Mouse (Mus musculus) MEL (cell line): ENCODE results near the gene Sgms1. TPM values are rescaled to one million over a fixed set of nuclear protein-coding genes. Genes with fewer than 3 reads are reported as not detected.

ENCODE experiments used
- DNase-seq: peaks from one replicate; pipeline ENCODE4 v3.0.0; 2011; ENCODE audit warnings: low read depth, low spot score
- H3K27ac ChIP-seq: 2 replicates; pipeline ENCODE4 v1.5.1; 2012; ENCODE audit warnings: low read depth, mild to moderate bottlenecking, control low read depth, low read length, moderate library complexity; ENCODE audit not compliant: control insufficient read depth
- H3K27me3 ChIP-seq, 2 experiments: fragments of 150-350 bp in 1 of 2; sonication (generic) in 1 of 2; 2 replicates each; pipeline ENCODE4 v1.6.1; 2012; ENCODE audit warnings: low read length in 2 of 2, mild to moderate bottlenecking in 2 of 2, improper control_type of control experiment in 1 of 2, moderate library complexity in 1 of 2; ENCODE audit not compliant: insufficient read depth in 2 of 2, control insufficient read depth in 1 of 2
- H3K36me3 ChIP-seq, 2 experiments: 2 replicates each; pipeline ENCODE4 v1.6.1; 2012 to 2014; ENCODE audit warnings: low read length in 2 of 2, improper control_type of control experiment in 1 of 2, inconsistent platforms in 1 of 2, mild to moderate bottlenecking in 1 of 2; ENCODE audit not compliant: insufficient read depth in 2 of 2, control insufficient read depth in 1 of 2
- H3K4me1 ChIP-seq, 2 experiments: fragments of 150-350 bp in 1 of 2; sonication (generic) in 1 of 2; 2 replicates each; pipeline ENCODE4 v1.6.1; 2012; ENCODE audit warnings: low read length in 2 of 2, improper control_type of control experiment in 1 of 2, mild to moderate bottlenecking in 1 of 2; ENCODE audit not compliant: insufficient read depth in 2 of 2, control insufficient read depth in 1 of 2
- H3K4me3 ChIP-seq, 2 experiments: fragments of 150-350 bp in 1 of 2; sonication (generic) in 1 of 2; 2 replicates each; pipeline ENCODE4 v1.5.1; 2012; ENCODE audit warnings: low read depth in 2 of 2, low read length in 2 of 2, mild to moderate bottlenecking in 2 of 2, moderate library complexity in 2 of 2, control low read depth in 1 of 2, improper control_type of control experiment in 1 of 2; ENCODE audit not compliant: control insufficient read depth in 1 of 2, insufficient read depth in 1 of 2
- H3K79me2 ChIP-seq: 2 replicates; pipeline ENCODE4 v1.6.1; 2012; ENCODE audit warnings: mild to moderate bottlenecking, low read length, moderate library complexity; ENCODE audit not compliant: control insufficient read depth, poor library complexity, insufficient read depth
- H3K9ac ChIP-seq: 2 replicates; pipeline ENCODE4 v1.6.1; 2012; ENCODE audit warnings: low read depth, mild to moderate bottlenecking, control low read depth, low read length, moderate library complexity; ENCODE audit not compliant: control insufficient read depth, poor library complexity, severe bottlenecking
- H3K9me3 ChIP-seq: fragments of 150-350 bp; sonication (generic); replicated peaks from 2 replicates; pipeline ENCODE4 v1.6.1; 2012; ENCODE audit warnings: mild to moderate bottlenecking, low read length, improper control_type of control experiment, moderate library complexity; ENCODE audit not compliant: insufficient read depth
- BHLHE40 ChIP-seq: IDR thresholded peaks from 2 replicates; pipeline ENCODE4 v1.6.1; 2012; ENCODE audit warnings: low read depth, mild to moderate bottlenecking, inconsistent platforms, low read length, improper control_type of control experiment, borderline replicate concordance
- CHD1 ChIP-seq: IDR thresholded peaks from 2 replicates; pipeline ENCODE4 v1.6.1; 2012; ENCODE audit warnings: low read depth, mild to moderate bottlenecking, inconsistent platforms, low read length, improper control_type of control experiment
- CHD2 ChIP-seq: IDR thresholded peaks from 2 replicates; pipeline ENCODE4 v1.6.1; 2011; ENCODE audit warnings: low read length, improper control_type of control experiment
- CTCF ChIP-seq, 3 experiments: IDR thresholded peaks in 2 of 3; conservative IDR thresholded peaks in 1 of 3; 2 replicates each; pipeline ENCODE4 v1.5.1; 2011 to 2012; ENCODE audit warnings: low read length in 3 of 3, low read depth in 2 of 3, mild to moderate bottlenecking in 2 of 3, improper control_type of control experiment in 1 of 3, inconsistent platforms in 1 of 3, mixed read lengths in 1 of 3, moderate library complexity in 1 of 3; ENCODE audit not compliant: control insufficient read depth in 1 of 3, insufficient read depth in 1 of 3, poor library complexity in 1 of 3, severe bottlenecking in 1 of 3
- E2F4 ChIP-seq: IDR thresholded peaks from 2 replicates; pipeline ENCODE4 v1.6.1; 2011; ENCODE audit warnings: low read depth, low read length, improper control_type of control experiment, borderline replicate concordance
- ELF1 ChIP-seq: IDR thresholded peaks from 2 replicates; pipeline ENCODE4 v1.6.1; 2014; ENCODE audit warnings: low read depth, mild to moderate bottlenecking, inconsistent platforms, low read length, improper control_type of control experiment, moderate library complexity
- EP300 ChIP-seq, 2 experiments: IDR thresholded peaks; 2 replicates each; pipeline ENCODE4 v1.6.1; 2011; ENCODE audit warnings: improper control_type of control experiment in 2 of 2, low read length in 2 of 2, low read depth in 1 of 2, mild to moderate bottlenecking in 1 of 2
- GABPA ChIP-seq: IDR thresholded peaks from 2 replicates; pipeline ENCODE4 v1.6.1; 2012; ENCODE audit warnings: low read depth, mild to moderate bottlenecking, inconsistent platforms, low read length, improper control_type of control experiment, moderate library complexity
- GATA1 ChIP-seq: IDR thresholded peaks from 2 replicates; pipeline ENCODE4 v1.6.1; 2011; ENCODE audit warnings: low read depth, low read length, improper control_type of control experiment
- HCFC1 ChIP-seq: IDR thresholded peaks from 2 replicates; pipeline ENCODE4 v1.6.1; 2012; ENCODE audit warnings: low read depth, mild to moderate bottlenecking, inconsistent platforms, low read length, improper control_type of control experiment, moderate library complexity
- JUND ChIP-seq: IDR thresholded peaks from 2 replicates; pipeline ENCODE4 v1.6.1; 2011; ENCODE audit warnings: low read depth, mild to moderate bottlenecking, improper control_type of control experiment, low read length
- KAT2A ChIP-seq: conservative IDR thresholded peaks from 2 replicates; pipeline ENCODE4 v1.6.1; 2012; ENCODE audit warnings: low read depth, low read length, improper control_type of control experiment, inconsistent platforms
- MAFK ChIP-seq: IDR thresholded peaks from 2 replicates; pipeline ENCODE4 v1.6.1; 2011; ENCODE audit warnings: low read depth, mild to moderate bottlenecking, low read length, improper control_type of control experiment, borderline replicate concordance
- MAX ChIP-seq: IDR thresholded peaks from 2 replicates; pipeline ENCODE4 v1.6.1; 2011; ENCODE audit warnings: low read length, improper control_type of control experiment
- MAZ ChIP-seq: IDR thresholded peaks from 2 replicates; pipeline ENCODE4 v1.6.1; 2012; ENCODE audit warnings: low read depth, mild to moderate bottlenecking, inconsistent platforms, low read length, improper control_type of control experiment
- MEF2A ChIP-seq: IDR thresholded peaks from 2 replicates; pipeline ENCODE4 v1.6.1; 2014; ENCODE audit warnings: low read depth, mild to moderate bottlenecking, inconsistent platforms, low read length, improper control_type of control experiment; ENCODE audit not compliant: poor library complexity, insufficient replicate concordance, severe bottlenecking; ENCODE audit errors: extremely low read depth
- MYB ChIP-seq: IDR thresholded peaks from 2 replicates; pipeline ENCODE4 v1.6.1; 2011; ENCODE audit warnings: mild to moderate bottlenecking, low read depth, low read length, improper control_type of control experiment
- MYC ChIP-seq: IDR thresholded peaks from 2 replicates; pipeline ENCODE4 v1.6.1; 2011; ENCODE audit warnings: low read depth, mild to moderate bottlenecking, low read length, improper control_type of control experiment, moderate library complexity
- NELFE ChIP-seq: IDR thresholded peaks from 2 replicates; pipeline ENCODE4 v1.6.1; 2011; ENCODE audit warnings: low read depth, low read length, improper control_type of control experiment
- NRF1 ChIP-seq: IDR thresholded peaks from 2 replicates; pipeline ENCODE4 v1.6.1; 2014; ENCODE audit warnings: low read depth, mild to moderate bottlenecking, inconsistent platforms, low read length, improper control_type of control experiment, moderate library complexity; ENCODE audit not compliant: poor library complexity, insufficient read depth, severe bottlenecking
- POLR2A ChIP-seq, 2 experiments: IDR thresholded peaks; 2 replicates each; pipeline ENCODE4 v1.6.1; 2011 to 2012; ENCODE audit warnings: low read length in 2 of 2, mild to moderate bottlenecking in 2 of 2, control low read depth in 1 of 2, improper control_type of control experiment in 1 of 2, low read depth in 1 of 2, moderate library complexity in 1 of 2; ENCODE audit not compliant: control insufficient read depth in 1 of 2, insufficient read depth in 1 of 2, poor library complexity in 1 of 2
- POLR2AphosphoS2 ChIP-seq: IDR thresholded peaks from 2 replicates; pipeline ENCODE4 v1.6.1; 2011; ENCODE audit warnings: low read length, improper control_type of control experiment
- POLR2AphosphoS5 ChIP-seq: IDR thresholded peaks from 2 replicates; pipeline ENCODE4 v1.6.1; 2012; ENCODE audit warnings: low read depth, borderline replicate concordance, mild to moderate bottlenecking, inconsistent platforms, low read length, moderate library complexity, mixed read lengths
- RCOR1 ChIP-seq: IDR thresholded peaks from 2 replicates; pipeline ENCODE4 v1.6.1; 2012; ENCODE audit warnings: low read depth, mild to moderate bottlenecking, inconsistent platforms, low read length, improper control_type of control experiment
- SIN3A ChIP-seq: IDR thresholded peaks from 2 replicates; pipeline ENCODE4 v1.6.1; 2012; ENCODE audit warnings: low read length, improper control_type of control experiment, inconsistent platforms
- SMC3 ChIP-seq: IDR thresholded peaks from 2 replicates; pipeline ENCODE4 v1.6.1; 2011; ENCODE audit warnings: low read depth, low read length, improper control_type of control experiment
- TAL1 ChIP-seq: IDR thresholded peaks from 2 replicates; pipeline ENCODE4 v1.6.1; 2012; ENCODE audit warnings: mild to moderate bottlenecking, inconsistent platforms, low read length, moderate library complexity, mixed read lengths
- TCF12 ChIP-seq: IDR thresholded peaks from 2 replicates; pipeline ENCODE4 v1.6.1; 2014; ENCODE audit warnings: low read depth, mild to moderate bottlenecking, inconsistent platforms, low read length, improper control_type of control experiment, moderate library complexity
- UBTF ChIP-seq: IDR thresholded peaks from 2 replicates; pipeline ENCODE4 v1.6.1; 2012; ENCODE audit warnings: low read depth, mild to moderate bottlenecking, inconsistent platforms, low read length, improper control_type of control experiment, moderate library complexity, borderline replicate concordance; ENCODE audit not compliant: insufficient read depth
- USF1 ChIP-seq: IDR thresholded peaks from 2 replicates; pipeline ENCODE4 v1.6.1; 2014; ENCODE audit warnings: low read depth, mild to moderate bottlenecking, inconsistent platforms, low read length, improper control_type of control experiment, moderate library complexity
- USF2 ChIP-seq, 2 experiments: IDR thresholded peaks; 2 replicates each; pipeline ENCODE4 v1.6.1; 2011 to 2012; ENCODE audit warnings: improper control_type of control experiment in 2 of 2, low read length in 2 of 2, borderline replicate concordance in 1 of 2, inconsistent platforms in 1 of 2, low read depth in 1 of 2, mild to moderate bottlenecking in 1 of 2; ENCODE audit not compliant: insufficient read depth in 1 of 2
- ZC3H11A ChIP-seq: IDR thresholded peaks from 2 replicates; pipeline ENCODE4 v1.6.1; 2012; ENCODE audit warnings: low read depth, mild to moderate bottlenecking, inconsistent platforms, low read length, improper control_type of control experiment
- ZKSCAN1 ChIP-seq: IDR thresholded peaks from 2 replicates; pipeline ENCODE4 v1.6.1; 2012; ENCODE audit warnings: low read depth, mild to moderate bottlenecking, inconsistent platforms, low read length, improper control_type of control experiment, moderate library complexity
- ZNF384 ChIP-seq: IDR thresholded peaks from 2 replicates; pipeline ENCODE4 v1.6.1; 2012; ENCODE audit warnings: low read depth, mild to moderate bottlenecking, inconsistent platforms, low read length, improper control_type of control experiment
- polyA plus RNA-seq, 2 experiments: library from polyadenylated mRNA; stranded (reverse) in 1 of 2; unstranded in 1 of 2; fragments of >175 nt in 1 of 2; fragments of >200 nt in 1 of 2; gene quantifications; 2 replicates each; pipeline versions ENCODE4 v1.2.1 to v1.2.4; 2012; ENCODE audit warnings: low replicate concordance in 2 of 2, low read depth in 1 of 2; ENCODE audit not compliant: insufficient read length in 2 of 2, insufficient read depth in 1 of 2, missing spikeins in 1 of 2
- total RNA-seq: library from RNA; depleted of rRNA; stranded (reverse); fragments of 300-350 nt; gene quantifications from 2 replicates; pipeline ENCODE4 v1.2.3, GENCODE M21; 2012

Gene Sgms1
- total and polyA plus RNA-seq, 3 experiments = 16.3 to 18.5 TPM; not detected in 1

DNA sequence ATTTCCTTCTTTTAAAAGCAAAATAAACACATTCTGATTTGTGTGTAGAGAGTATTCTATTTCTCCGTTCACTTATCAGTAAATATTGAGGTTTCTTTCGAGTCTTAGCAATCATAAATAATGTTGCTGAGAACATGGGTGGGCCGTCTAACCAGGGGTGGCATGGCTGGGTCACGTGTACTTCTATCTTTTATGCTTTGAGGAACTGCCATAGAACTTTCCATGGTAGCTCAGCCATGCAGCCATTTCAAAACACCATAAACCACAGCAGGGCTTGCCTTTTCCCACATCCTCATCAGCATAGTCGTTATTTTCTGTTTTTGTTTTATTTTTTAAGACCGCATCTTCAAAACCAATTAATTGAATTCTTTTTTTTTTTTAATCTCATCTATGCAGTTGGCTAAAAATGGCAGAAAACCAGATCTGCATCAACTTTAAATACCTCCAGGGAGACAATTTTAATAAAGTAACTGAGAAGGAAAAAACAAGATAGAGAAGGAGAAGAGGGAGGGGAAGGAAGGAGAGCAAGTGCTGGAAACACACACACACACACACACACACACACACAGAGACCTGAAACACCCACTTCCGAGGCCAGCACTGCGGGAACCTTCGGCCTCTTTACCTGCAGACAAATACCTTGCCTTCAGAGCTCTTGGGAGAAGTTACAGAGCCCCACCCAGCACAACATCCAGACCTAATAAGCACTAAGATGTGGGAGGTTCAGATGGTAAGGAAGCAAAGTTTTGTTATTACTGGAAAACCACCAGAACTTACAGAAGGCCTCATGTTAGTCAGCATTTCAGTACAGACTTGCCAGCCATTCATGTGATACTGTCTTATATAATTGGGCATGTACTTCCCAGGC lies 122.9 kb downstream of the Sgms1 start:
- Histone ChIP-seq H3K4me3 (peak overlapping the region in 1 of 2 experiments; percentile 0; a peak in 1 of 4 replicates), H3K79me2 (no peaks in the 10 kb centered on the region; the same call in 1 of the 2 replicates), H3K9ac (0 out of 2 replicates have a peak overlapping the region, but pooled peaks have one; percentile 7), H3K4me1 (peaks cover 20 to 29% of the 10 kb centered on the region in 2 experiments), H3K36me3 (peaks cover 0 to 44% of the 10 kb centered on the region in 2 experiments; a peak in 2 of 4 replicates), H3K9me3 (no peaks in the 10 kb centered on the region), H3K27me3 (no peaks in the 10 kb centered on the region), H3K27ac (peak overlapping the region; percentile 53)
- peak; percentile 77 for DNase-seq
- no peak for TF ChIP-seq POLR2A (IDR thresholded peaks at IDR 0.05; ENCODE audit: control insufficient read depth in 1 of 2, insufficient read depth in 1 of 2, low read depth in 1 of 2, low read length in 2 of 2, poor library complexity in 1 of 2)
- no peak; the same call in none of the 2 replicates for TF ChIP-seq HCFC1
- peak; percentile 62 for TF ChIP-seq ZNF384
- TF ChIP-seq E2F4 = no peak
- 0 out of 2 replicates have a peak, but pooled peaks have one; percentile 11 for TF ChIP-seq ELF1
- TF ChIP-seq GATA1 = 0 out of 2 replicates have a peak, but pooled peaks have one; percentile 14
- peak; percentile 94 for TF ChIP-seq USF1
- TF ChIP-seq UBTF = no peak
- TF ChIP-seq ZKSCAN1 = no peak
- TF ChIP-seq POLR2AphosphoS5 = no peak
- 0 out of 2 replicates have a peak, but pooled peaks have one; percentile 16 for TF ChIP-seq SMC3
- TF ChIP-seq CHD2 = no peak
- peak; percentile 67 for TF ChIP-seq MYC
- no peak for TF ChIP-seq MEF2A
- TF ChIP-seq CTCF (IDR thresholded peaks at IDR 0.05 in 2 of 3, conservative IDR thresholded peaks at IDR 0.05 in 1 of 3; ENCODE audit: control insufficient read depth in 1 of 3, insufficient read depth in 1 of 3, low read depth in 2 of 3, low read length in 3 of 3, poor library complexity in 1 of 3, severe bottlenecking in 1 of 3) = no peak
- peak; percentile 73 for TF ChIP-seq RCOR1
- peak; percentile 32; the same call in 1 of the 2 replicates for TF ChIP-seq TCF12
- no peak for TF ChIP-seq GABPA
- no peak for TF ChIP-seq ZC3H11A
- TF ChIP-seq NRF1 = no peak
- peak; percentile 93 for TF ChIP-seq MAX
- TF ChIP-seq SIN3A = peak; percentile 69
- TF ChIP-seq EP300 (IDR thresholded peaks at IDR 0.05; ENCODE audit: low read depth in 1 of 2, low read length in 2 of 2) = peak; percentile 62 to 67; a peak in 3 of 4 replicates
- no peak for TF ChIP-seq MYB
- peak; percentile 87 for TF ChIP-seq BHLHE40
- no peak for TF ChIP-seq POLR2AphosphoS2
- no peak for TF ChIP-seq NELFE
- no peak for TF ChIP-seq MAFK
- no peak for TF ChIP-seq MAZ
- no peak for TF ChIP-seq JUND
- peak in 1 of 2 experiments; percentile 71; a peak in 1 of 4 replicates for TF ChIP-seq USF2 (IDR thresholded peaks at IDR 0.05; ENCODE audit: borderline replicate concordance in 1 of 2, insufficient read depth in 1 of 2, low read depth in 1 of 2, low read length in 2 of 2)
- TF ChIP-seq KAT2A = no peak
- no peak for TF ChIP-seq TAL1
- 0 out of 2 replicates have a peak, but pooled peaks have one; percentile 68 for TF ChIP-seq CHD1
